Mouse (Mus musculus) small intestine, adult 10 weeks (tissue): ENCODE measurements around the gene Pogz. TPM values are rescaled to one million over a fixed set of nuclear protein-coding genes. Genes with fewer than 3 reads are reported as not detected.

Source experiments
- polyA plus RNA-seq: library from polyadenylated mRNA; stranded (reverse); fragments of 350-450 nt; fragmentation: Illumina TruSeq; extraction: RNeasy Lipid Tissue Mini Kit (QIAGEN cat#74804); gene quantifications from one replicate; pipeline ENCODE4 v1.2.3, GENCODE M21; 2014; ENCODE audit warnings: low replicate concordance

Gene Pogz
- 11.0 TPM for polyA plus RNA-seq

DNA sequence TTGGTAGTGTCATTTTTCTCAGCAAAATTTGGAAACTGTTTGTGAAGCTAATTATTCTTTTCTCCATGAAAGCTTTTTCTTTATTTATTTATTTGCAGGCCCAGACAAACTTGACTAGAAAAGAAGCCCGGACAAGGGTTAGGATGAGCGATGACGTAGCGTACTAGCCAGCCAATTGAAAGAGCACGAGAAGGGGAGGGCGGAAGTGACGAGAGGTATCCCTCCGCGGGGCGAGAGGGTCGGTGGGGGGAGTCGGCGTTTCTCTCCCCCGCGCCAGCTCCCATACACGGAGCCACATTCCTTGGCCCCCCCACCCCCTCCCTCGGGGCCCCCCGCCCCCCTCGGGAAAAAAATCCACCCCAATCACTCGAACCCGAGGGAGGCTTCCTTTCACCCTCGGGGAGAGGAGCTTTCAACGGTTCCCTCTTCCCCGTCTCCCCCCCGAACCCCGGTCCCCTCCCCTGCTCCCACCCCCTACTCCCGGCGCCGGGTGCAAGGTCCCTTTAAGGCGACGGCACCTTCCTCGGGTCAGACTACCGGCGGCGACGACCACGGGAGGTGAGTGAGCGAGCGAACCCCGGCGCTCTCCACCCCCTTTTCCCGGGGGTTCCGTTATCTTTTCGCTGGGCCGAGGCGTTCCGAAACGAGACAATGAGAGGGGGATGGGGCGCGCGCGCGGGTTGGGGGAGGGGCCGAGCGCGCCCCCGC lies at the start of gene Pogz:
TSS of gene Pogz (plus strand) at position 385 of the 708 bp plus-strand sequence.

DNA sequence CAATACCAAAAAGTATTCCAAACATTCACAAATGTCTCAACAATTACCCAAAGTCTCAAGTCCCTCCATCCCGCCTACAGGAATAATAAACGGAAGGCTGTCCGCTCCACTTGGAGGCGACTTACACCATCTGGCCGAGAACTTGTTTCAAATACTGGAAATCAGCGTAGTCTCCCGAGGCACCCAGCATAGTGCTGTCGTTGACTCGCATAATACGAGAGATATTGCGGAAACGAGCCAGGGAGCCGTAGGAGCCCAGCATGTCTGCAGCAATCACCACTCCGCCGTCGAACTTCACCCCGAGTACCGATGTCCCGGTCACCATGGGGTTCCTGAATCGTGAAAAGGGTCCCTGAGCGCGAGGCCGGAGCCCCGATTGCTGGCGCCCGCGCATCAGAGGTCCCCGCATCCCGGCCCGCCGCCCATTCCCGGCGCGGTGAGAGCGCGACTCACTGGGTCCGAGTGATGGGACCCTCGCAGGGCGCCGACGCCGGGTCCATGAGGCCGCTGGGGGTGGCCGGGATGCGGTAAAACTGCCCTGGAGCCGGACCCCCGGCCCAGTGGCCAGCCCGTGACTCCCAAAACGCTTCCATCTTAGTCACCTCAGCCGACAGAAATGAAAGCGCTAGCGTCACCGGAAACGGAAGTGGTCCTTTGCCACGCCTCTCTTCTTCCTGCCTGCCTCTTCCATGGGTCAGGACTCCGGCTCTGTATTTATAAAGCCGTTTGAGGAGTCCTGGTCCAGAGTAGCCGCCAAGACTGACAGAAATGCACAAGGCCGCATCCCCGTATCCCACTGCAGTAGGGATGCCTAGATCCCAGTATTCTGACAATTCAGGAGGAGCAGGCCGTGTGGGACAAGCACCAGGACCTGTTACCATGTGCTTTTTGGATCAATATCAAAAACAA lies 49.2 kb downstream of the Pogz start, which contains the start of gene Psmb4:
TSS of gene Psmb4 (minus strand) at position 646 of the 909 bp plus-strand sequence.

Other genes with a start within 250 kb of the Pogz start
- gene Gm10972, start 194.5 kb upstream of the Pogz start, polyA plus RNA-seq, result not detected
- 9.9 TPM for gene Tuft1, start 178.7 kb upstream of the Pogz start, polyA plus RNA-seq
- gene Selenbp2, start 144.0 kb upstream of the Pogz start, polyA plus RNA-seq, result not detected
- 18.8 TPM for gene Cgn, start 51.1 kb upstream of the Pogz start, polyA plus RNA-seq
- 19.9 TPM for gene Psmb4, start 49.4 kb downstream of the Pogz start, polyA plus RNA-seq
- 2.3 TPM for gene Selenbp1, start 95.5 kb downstream of the Pogz start, polyA plus RNA-seq
- gene Rfx5, start 116.5 kb downstream of the Pogz start, polyA plus RNA-seq, result 15.5 TPM
- 3.2 TPM for gene Pi4kb, start 137.2 kb downstream of the Pogz start, polyA plus RNA-seq
- 4.2 TPM for gene Zfp687, start 177.9 kb downstream of the Pogz start, polyA plus RNA-seq
- 5.5 TPM for gene Psmd4, start 205.0 kb downstream of the Pogz start, polyA plus RNA-seq